Mouse (Mus musculus) liver, embryonic 18 days (tissue): ENCODE results near the gene Mzt1. TPM values are rescaled to one million over a fixed set of nuclear protein-coding genes. Genes with fewer than 3 reads are reported as not detected.

ENCODE experiments used
- polyA plus RNA-seq: library from polyadenylated mRNA; depleted of rRNA; stranded (reverse); fragments of >200 nt; gene quantifications from 2 replicates; pipeline ENCODE4 v1.2.3, GENCODE M21; 2012; rRNA removed

Gene Mzt1
- polyA plus RNA-seq = 19.5 and 19.8 TPM in 2 replicates

DNA sequence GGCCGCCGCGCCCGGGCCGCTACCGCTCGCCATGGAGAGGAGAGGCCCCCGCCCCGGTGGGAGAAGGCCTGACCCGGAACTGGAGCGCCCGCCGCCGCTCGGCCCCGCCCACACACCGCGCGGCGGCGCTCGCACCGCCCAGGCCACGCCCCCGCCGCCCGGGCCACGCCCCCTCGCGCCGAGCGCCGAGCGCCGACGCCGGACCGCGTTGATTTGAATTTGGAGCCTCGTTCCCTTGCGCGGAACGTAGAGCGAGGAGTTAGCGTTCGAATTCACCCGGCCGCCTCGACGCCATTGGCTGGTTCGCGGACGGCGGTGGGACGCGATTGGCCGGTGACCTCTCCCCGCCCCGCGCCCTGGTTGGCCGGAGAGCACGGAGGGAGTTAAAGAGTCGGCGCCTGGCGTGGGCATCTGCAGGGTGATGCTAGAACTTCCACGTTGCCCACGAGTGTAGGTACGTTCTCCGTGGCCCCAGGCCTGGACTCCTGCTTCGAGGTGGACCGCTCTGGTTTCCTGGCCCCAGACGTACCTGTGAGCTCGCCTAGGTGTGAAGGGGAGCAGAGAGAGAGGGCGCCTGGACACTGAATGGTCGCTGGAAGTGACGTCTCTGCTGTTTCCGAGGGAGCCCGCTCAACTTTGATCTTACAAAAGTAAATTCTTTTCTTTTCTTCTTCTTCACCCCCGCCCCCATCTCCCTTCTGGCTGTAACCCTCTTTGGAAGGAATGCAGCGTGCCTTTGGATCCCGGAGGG lies at the start of gene Mzt1, which contains the start of gene Bora:
Mzt1 (minus strand) TSS at position 104 of the 751 bp plus-strand sequence.
Bora (plus strand) TSS at position 192 of the 751 bp plus-strand sequence.

GRCm38 (mm10) chr14:98994218-98994617 lies 51.7 kb downstream of the Mzt1 start, which contains the start of gene Rpl36a-ps1:
Gene Rpl36a-ps1, minus strand, starts transcription at chr14:98994318.

Other genes with a start within 250 kb of the Mzt1 start
- 4.4 and 5.2 TPM in 2 replicates for gene Rpl36a-ps1, start 51.8 kb downstream of the Mzt1 start, polyA plus RNA-seq
- gene Bora, start 88 bp upstream of the Mzt1 start, polyA plus RNA-seq = 6.3 and 7.4 TPM in 2 replicates
- 2.6 and 2.7 TPM in 2 replicates for gene Pibf1, start 53.3 kb upstream of the Mzt1 start, polyA plus RNA-seq
- 6.8 and 7.1 TPM in 2 replicates for gene Dis3, start 53.6 kb upstream of the Mzt1 start, polyA plus RNA-seq